Mouse (Mus musculus) ovary, adult 2 months (tissue): Measurements from ENCODE around the gene Cdk20. TPM values are rescaled to one million over a fixed set of nuclear protein-coding genes. Genes with fewer than 3 reads are reported as not detected.

ENCODE experiments used
- polyA plus RNA-seq: library from polyadenylated mRNA; depleted of rRNA; stranded (reverse); fragments of >200 nt; gene quantifications from 2 replicates; pipeline ENCODE4 v1.2.3, GENCODE M21; 2012; rRNA removed

Cdk20 gene
- 36.8 and 42.9 TPM in 2 replicates for polyA plus RNA-seq

DNA sequence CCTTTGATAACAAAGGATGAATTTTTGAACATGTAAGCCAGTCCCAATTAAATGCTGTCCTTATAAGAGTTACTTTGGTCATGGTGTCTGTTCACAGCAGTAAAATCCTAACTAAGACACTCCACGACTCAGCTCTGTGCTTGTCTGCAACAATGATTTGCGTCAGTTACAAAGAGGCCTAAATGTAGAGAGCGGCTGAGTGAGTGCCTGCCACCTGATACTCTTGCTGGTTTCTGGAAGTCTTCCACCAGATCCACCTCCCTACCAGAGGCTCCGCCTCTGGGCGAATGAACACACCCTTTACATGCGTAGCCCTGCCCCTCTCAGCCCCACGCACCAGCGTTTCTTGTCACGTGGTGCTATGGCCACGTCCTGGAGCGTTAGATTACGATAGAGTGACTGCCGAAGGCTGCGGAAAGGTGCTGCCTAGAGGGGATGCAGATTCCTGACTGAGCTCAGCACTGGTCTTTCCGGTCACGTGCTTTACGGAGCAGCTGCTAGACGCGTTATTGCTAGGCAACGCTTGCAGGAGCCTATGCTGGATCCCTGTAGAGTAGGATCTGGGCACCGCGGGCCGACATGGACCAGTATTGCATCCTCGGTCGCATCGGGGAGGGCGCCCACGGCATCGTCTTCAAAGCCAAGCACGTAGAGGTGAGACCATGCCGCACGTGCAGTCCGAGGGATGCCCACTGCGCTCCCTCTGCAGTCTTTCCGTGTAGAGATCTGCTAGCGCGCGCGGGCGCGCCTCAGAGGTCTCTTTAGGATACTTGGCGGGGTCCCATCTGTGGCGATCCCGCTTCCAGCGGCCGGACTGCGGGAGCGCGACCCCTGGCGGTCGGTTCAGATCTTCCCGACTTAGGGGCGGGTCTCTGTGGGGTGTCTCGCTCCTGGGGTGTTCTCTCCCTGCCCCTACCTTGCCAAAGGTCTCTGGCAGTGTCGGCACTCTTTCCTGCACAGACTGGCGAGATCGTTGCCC lies at the start of gene Cdk20:
Gene Cdk20 (plus strand): TSS at position 298 of the 979 bp plus-strand sequence.

Other genes with a start within 250 kb of the Cdk20 start
- gene Cdc14b, start 157.0 kb upstream of the Cdk20 start, polyA plus RNA-seq: 3.6 and 4.3 TPM in 2 replicates
- gene Aaed1, start 119.6 kb upstream of the Cdk20 start, polyA plus RNA-seq: 10.1 and 12.8 TPM in 2 replicates
- gene Ctsl, start 61.4 kb upstream of the Cdk20 start, polyA plus RNA-seq: 240 and 318 TPM in 2 replicates
- gene Fam240b, start 65.5 kb downstream of the Cdk20 start, polyA plus RNA-seq: not detected in 2 replicates